Mouse (Mus musculus) effector memory CD4-positive, alpha-beta T cell, adult 5 months (primary cell): ENCODE measurements around the gene Cyp4a32. TPM values are rescaled to one million over a fixed set of nuclear protein-coding genes. Genes with fewer than 3 reads are reported as not detected.

Experiments used
- polyA plus RNA-seq: library from polyadenylated mRNA; unstranded; fragments of 100-300 nt; shearing (Covaris generic); gene quantifications from one replicate; pipeline ENCODE4 v1.2.1, GENCODE M21; 2017

The Cyp4a32 gene
- not detected for polyA plus RNA-seq

GRCm38 (mm10) chr4:115600611-115601010, at the start of gene Cyp4a32:
Gene Cyp4a32, plus strand, starts transcription at chr4:115600969.

GRCm38 (mm10) chr4:115563401-115563800, 37.4 kb upstream of the Cyp4a32 start, which contains the start of gene Cyp4a31:
Gene Cyp4a31, plus strand, starts transcription at chr4:115563649.

GRCm38 (mm10) chr4:115647580-115647979, 46.8 kb downstream of the Cyp4a32 start, which contains the start of gene Cyp4b1:
Gene Cyp4b1, minus strand, starts transcription at chr4:115647723.

Other genes with a start within 250 kb of the Cyp4a32 start
- gene Cyp4a12b, start 189.3 kb upstream of the Cyp4a32 start, polyA plus RNA-seq = not detected
- not detected for gene Cyp4a30b, start 148.4 kb upstream of the Cyp4a32 start, polyA plus RNA-seq
- not detected for gene Cyp4a14, start 104.8 kb upstream of the Cyp4a32 start, polyA plus RNA-seq
- not detected for gene Cyp4a10, start 82.7 kb upstream of the Cyp4a32 start, polyA plus RNA-seq
- gene Cyp4a31, start 37.3 kb upstream of the Cyp4a32 start, polyA plus RNA-seq = not detected
- not detected for gene Cyp4b1, start 46.8 kb downstream of the Cyp4a32 start, polyA plus RNA-seq
- gene Efcab14, start 136.8 kb downstream of the Cyp4a32 start, polyA plus RNA-seq = 41.2 TPM
- 0.64 TPM for gene Tex38, start 180.0 kb downstream of the Cyp4a32 start, polyA plus RNA-seq
- gene Atpaf1, start 183.8 kb downstream of the Cyp4a32 start, polyA plus RNA-seq = 22.6 TPM
- 18.7 TPM for gene Mob3c, start 227.1 kb downstream of the Cyp4a32 start, polyA plus RNA-seq
- gene Mknk1, start 238.2 kb downstream of the Cyp4a32 start, polyA plus RNA-seq = 40.9 TPM